Mouse (Mus musculus) ES-E14 (cell line): ENCODE data around the gene Mmp11. TPM values are rescaled to one million over a fixed set of nuclear protein-coding genes. Genes with fewer than 3 reads are reported as not detected.
A peak's percentile ranks its signal among the peaks of the same experiment; 100 is the strongest.

Source experiments
- DNase-seq: peaks from one replicate; pipeline ENCODE4 v3.0.0-alpha.2; 2013; ENCODE audit warnings: low read depth, low spot score
- H3K27ac ChIP-seq: 2 replicates; pipeline ENCODE4 v1.5.1; 2012; ENCODE audit warnings: low read depth, mild to moderate bottlenecking, low read length, moderate library complexity, mixed read lengths; ENCODE audit not compliant: poor library complexity, insufficient read depth, severe bottlenecking
- H3K36me3 ChIP-seq: 2 replicates; pipeline ENCODE4 v1.6.1; 2012; ENCODE audit warnings: mild to moderate bottlenecking, low read length, moderate library complexity, mixed read lengths; ENCODE audit not compliant: control insufficient read depth, poor library complexity, insufficient read depth, severe bottlenecking
- H3K4me1 ChIP-seq, 2 experiments: fragments of 150-350 bp in 1 of 2; sonication (generic) in 1 of 2; 2 replicates each; pipeline ENCODE4 v1.6.1; 2012; ENCODE audit warnings: low read length in 2 of 2, mild to moderate bottlenecking in 1 of 2, mixed read lengths in 1 of 2; ENCODE audit not compliant: control insufficient read depth in 2 of 2, insufficient read depth in 2 of 2, poor library complexity in 1 of 2
- H3K4me3 ChIP-seq, 2 experiments: fragments of 150-350 bp in 1 of 2; sonication (generic) in 1 of 2; 2 replicates each; pipeline ENCODE4 v1.5.1; 2012; ENCODE audit warnings: low read length in 2 of 2, low read depth in 1 of 2, mild to moderate bottlenecking in 1 of 2, mixed read lengths in 1 of 2; ENCODE audit not compliant: insufficient read depth in 1 of 2, poor library complexity in 1 of 2, severe bottlenecking in 1 of 2
- H3K9ac ChIP-seq: 2 replicates; pipeline ENCODE4 v1.6.1; 2012; ENCODE audit warnings: low read depth, mild to moderate bottlenecking, low read length, mixed read lengths; ENCODE audit not compliant: poor library complexity, insufficient read depth, severe bottlenecking
- H3K9me3 ChIP-seq: fragments of 150-350 bp; sonication (generic); 2 replicates; pipeline ENCODE4 v1.6.1; 2012; ENCODE audit warnings: low read depth, mild to moderate bottlenecking, low read length; ENCODE audit not compliant: control insufficient read depth, insufficient read depth
- CHD2 ChIP-seq: IDR thresholded peaks from 2 replicates; pipeline ENCODE4 v1.6.1; 2014; ENCODE audit warnings: mild to moderate bottlenecking, low read depth, low read length, inconsistent platforms
- HCFC1 ChIP-seq: IDR thresholded peaks from 2 replicates; pipeline ENCODE4 v1.6.1; 2012; ENCODE audit warnings: low read length, inconsistent platforms, borderline replicate concordance; ENCODE audit not compliant: insufficient read depth
- MAFK ChIP-seq: IDR thresholded peaks from 2 replicates; pipeline ENCODE4 v1.6.1; 2014; ENCODE audit warnings: mild to moderate bottlenecking, low read depth, low read length, inconsistent platforms; ENCODE audit not compliant: insufficient read depth
- ZC3H11A ChIP-seq: IDR thresholded peaks from 2 replicates; pipeline ENCODE4 v1.6.1; 2012; ENCODE audit warnings: low read depth, mild to moderate bottlenecking, inconsistent platforms, low read length, borderline replicate concordance
- ZNF384 ChIP-seq: IDR thresholded peaks from 2 replicates; pipeline ENCODE4 v1.6.1; 2012; ENCODE audit warnings: low read depth, low read length, inconsistent platforms
- in situ Hi-C, 2 experiments: fragments of 600-800 bp; cut with MboI; formaldehyde crosslinking; loops; one replicate each; pipeline ENCODE4 v1.15.1; 2025; ENCODE audit warnings: low sequenced_read_pairs in 2 of 2, inconsistent platforms in 1 of 2; ENCODE audit not compliant: unreplicated experiment in 2 of 2
- total RNA-seq: library from RNA; depleted of rRNA; stranded (reverse); fragments of 300-350 nt; gene quantifications from 2 replicates; pipeline ENCODE4 v1.2.3, GENCODE M21; 2012

Mmp11 gene
- total RNA-seq, 1 experiment = 52.4 TPM

GRCm38 (mm10) chr10:75945213-75945612, 8.9 kb upstream of the Mmp11 start:
- in situ Hi-C loops = no loop called here

DNA sequence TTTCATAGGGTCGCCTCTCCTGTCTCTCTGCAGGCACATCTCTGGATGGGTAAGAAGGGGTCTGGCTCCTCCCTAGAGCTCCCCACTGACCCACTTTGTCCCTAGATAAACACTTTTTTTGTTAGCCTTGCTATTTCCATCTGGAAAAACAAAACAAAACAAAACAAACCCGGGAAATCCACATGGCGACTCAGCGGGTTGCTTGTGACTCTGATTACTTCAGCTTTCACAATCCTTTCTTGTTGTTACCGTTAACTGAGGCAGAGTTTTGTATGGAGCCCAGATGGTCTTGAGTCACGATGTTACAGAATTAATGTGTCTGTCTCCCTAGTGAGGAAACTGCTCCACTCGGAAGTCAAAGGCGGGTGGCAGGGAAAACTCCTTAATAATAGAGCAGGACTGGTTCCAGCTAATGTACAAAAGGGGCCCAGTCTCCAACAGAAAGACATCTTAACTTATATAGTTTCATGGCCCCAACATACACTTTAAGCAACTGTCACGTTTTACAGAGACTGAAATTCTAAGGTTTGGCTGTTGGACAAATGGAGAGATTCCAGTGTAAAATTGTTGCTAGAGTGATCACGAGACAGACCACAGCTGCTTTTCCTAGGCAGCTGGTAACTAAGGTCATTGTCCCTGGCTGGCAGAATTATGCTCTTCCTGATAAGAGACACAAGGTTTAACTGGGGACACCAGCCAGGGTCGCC, 7.9 kb upstream of the Mmp11 start:
- Histone ChIP-seq H3K4me3 (no peak overlapping the region), H3K4me1 (peaks cover 0 to 31% of the 10 kb centered on the region in 2 experiments; a peak in 2 of 4 replicates), H3K9ac (no peak overlapping the region), H3K36me3 (peaks cover 7% of the 10 kb centered on the region; the same call in 1 of the 2 replicates), H3K9me3 (no peaks in the 10 kb centered on the region), H3K27ac (no peak overlapping the region)
- TF ChIP-seq HCFC1 (no peak), ZNF384 (no peak), MAFK (no peak), CHD2 (no peak), ZC3H11A (no peak)
- no peak for DNase-seq
- in situ Hi-C loops = no loop called here

More at GRCm38 (mm10) chr10:75945213-75945612, 8.9 kb upstream of the Mmp11 start:
- H3K4me3 ChIP-seq = no peak overlapping the region
- DNase-seq = no peak
- TF ChIP-seq HCFC1 = no peak
- no peak for TF ChIP-seq ZNF384
- TF ChIP-seq ZC3H11A = no peak
- no peak for TF ChIP-seq MAFK
- no peak for TF ChIP-seq CHD2
- no peaks in the 10 kb centered on the region for H3K9me3 ChIP-seq
- peaks cover 4 to 30% of the 10 kb centered on the region in 2 experiments; a peak in 3 of 4 replicates for H3K4me1 ChIP-seq
- H3K36me3 ChIP-seq = peaks cover 1% of the 10 kb centered on the region; the same call in 1 of the 2 replicates
- H3K9ac ChIP-seq = no peak overlapping the region
- no peak overlapping the region for H3K27ac ChIP-seq

DNA sequence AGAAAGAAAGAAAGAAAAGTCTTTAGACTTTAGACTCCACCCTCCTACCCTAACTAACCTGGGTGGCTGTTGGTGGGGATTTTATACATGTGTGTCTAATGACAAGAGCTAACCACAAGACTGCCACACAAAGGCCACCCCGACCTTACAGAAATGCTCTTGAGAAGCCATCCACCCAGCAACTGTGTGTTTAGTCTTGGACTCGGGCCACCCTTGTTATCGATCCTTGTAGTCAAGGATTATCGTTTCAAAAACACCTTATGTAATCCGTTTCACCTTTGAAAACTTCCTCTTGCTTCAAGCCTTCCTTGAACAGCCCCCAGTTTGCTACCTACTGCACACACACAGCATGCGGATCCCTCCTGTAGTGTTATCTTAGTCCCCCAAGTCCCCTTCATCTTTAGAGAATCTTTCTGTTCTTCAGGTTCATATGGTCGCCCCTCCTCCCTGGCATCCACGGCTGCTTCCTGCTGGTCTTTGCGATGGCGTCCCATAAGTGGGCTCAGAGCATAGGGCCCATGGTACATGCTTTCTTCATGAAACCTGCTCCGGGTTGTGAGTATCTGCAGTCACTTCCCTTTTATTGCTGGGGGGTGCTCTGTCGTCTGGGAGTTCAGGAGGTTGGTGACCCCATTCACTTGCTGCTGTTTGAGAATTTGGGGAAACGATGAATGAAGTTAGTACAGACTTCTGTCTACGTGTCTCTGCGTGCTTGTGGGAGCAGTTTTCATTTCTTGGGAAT, 6.6 kb upstream of the Mmp11 start, which contains the start of gene Vpreb3:
TSS of gene Vpreb3 (plus strand) at position 322 of the 742 bp plus-strand sequence.
- Histone ChIP-seq H3K4me1 (peaks cover 3 to 31% of the 10 kb centered on the region in 2 experiments; a peak in 3 of 4 replicates), H3K4me3 (no peak within 1 kb of the TSS), H3K9ac (no peak within 1 kb of the TSS), H3K27ac (no peak within 1 kb of the TSS), H3K36me3 (peaks cover 14% of the 10 kb centered on the region; the same call in 1 of the 2 replicates), H3K9me3 (no peaks in the 10 kb centered on the region)
- no peak for TF ChIP-seq HCFC1
- TF ChIP-seq ZNF384 = no peak
- no peak for TF ChIP-seq ZC3H11A
- TF ChIP-seq MAFK = no peak
- no peak for TF ChIP-seq CHD2
- in situ Hi-C loops = no loop called here
- DNase-seq = no peak

GRCm38 (mm10) chr10:75941042-75941824, 4.9 kb upstream of the Mmp11 start:
- H3K9ac ChIP-seq = peak overlapping the region; percentile 68; the same call in 1 of the 2 replicates
- H3K4me1 ChIP-seq = peaks cover 3 to 31% of the 10 kb centered on the region in 2 experiments; a peak in 3 of 4 replicates
- no peak for DNase-seq
- in situ Hi-C loops = no loop called here
- TF ChIP-seq ZNF384 (no peak), HCFC1 (no peak), CHD2 (no peak), ZC3H11A (no peak), MAFK (no peak)
- no peaks in the 10 kb centered on the region for H3K9me3 ChIP-seq
- H3K27ac ChIP-seq = peak overlapping the region; percentile 85
- H3K36me3 ChIP-seq = peaks cover 21% of the 10 kb centered on the region
- no peak overlapping the region for H3K4me3 ChIP-seq
